ENCODE assay signal across 17 mouse cellular contexts in genomic region chr19:45527931-45528534, GRCm38 (mm10). TPM values are rescaled to one million over a fixed set of nuclear protein-coding genes. Genes with fewer than 3 reads are reported as not detected.
DNase-seq lines count a peak whose midpoint lies in the region; ATAC-seq and TF ChIP-seq lines count a peak whose summit lies in the region.
"Had no signal": no experiment of that assay in that cellular context is flagged by ENCODE, and none has a peak within 500 bp of the region (broad histone marks: within the 10 kb centered on the region; RNA-seq: fewer than 3 reads in every experiment).

No protein-coding gene starts in this region.

- H3K36me3 ChIP-seq in liver, embryonic 15.5 days (replicated peaks) = peaks cover 75% of the 10 kb centered on the region
- no peaks in the 10 kb centered on the region for H3K36me3 ChIP-seq in thymus, adult 2 months (ENCODE audit: control insufficient read depth, insufficient read depth, low read length)

- TF ChIP-seq POLR2A in thymus, adult 2 months (IDR thresholded peaks at IDR 0.05; ENCODE audit: control insufficient read depth, extremely low read depth, insufficient read depth, low read length, poor library complexity) = no peak

- WGBS in liver, embryonic 15.5 days (ENCODE audit: insufficient replicate concordance) = 35% methylated on average over 10 of the region's 10 CpGs
- WGBS in thymus, adult 2 months = 5% methylated on average over 10 of the region's 10 CpGs

- no peak for TF ChIP-seq CTCF in thymus, adult 2 months (IDR thresholded peaks at IDR 0.05; ENCODE audit: borderline replicate concordance, control insufficient read depth, extremely low read depth, insufficient read depth, low read length, poor library complexity)

- H3K9me3 ChIP-seq in liver, embryonic 15.5 days (replicated peaks) = no peaks in the 10 kb centered on the region
- H3K9me3 ChIP-seq: embryonic facial prominence, embryonic 12.5 days; forebrain, embryonic 12.5 days; midbrain, embryonic 12.5 days; neural tube, embryonic 12.5 days had no signal

- DNase-seq in heart, adult 11 months = peak; percentile 80
- no peak for DNase-seq in heart, adult 8-10 months (ENCODE audit: low spot score)
- DNase-seq in CD4-positive helper T cell, adult 2 months (ENCODE audit: low read depth, low spot score) = peak; percentile 42
- peak; percentile 65 for DNase-seq in thymus, adult 2 months
- no peak for DNase-seq in kidney, adult 8-10 months
- no peak for DNase-seq in layer of hippocampus, postnatal 36 days
- DNase-seq: cerebellum, postnatal 10 days; retina, postnatal 1 day; spleen, adult 18-20 months had no signal

- no peak overlapping the region for H3K4me2 ChIP-seq in liver, embryonic 15.5 days
- H3K4me2 ChIP-seq: embryonic facial prominence, embryonic 12.5 days; forebrain, embryonic 12.5 days; hindbrain, embryonic 14.5 days; midbrain, embryonic 12.5 days; neural tube, embryonic 12.5 days had no signal

- no peak overlapping the region for H3K4me3 ChIP-seq in liver, embryonic 15.5 days (replicated peaks)
- no peak overlapping the region for H3K4me3 ChIP-seq in thymus, adult 2 months (ENCODE audit: control insufficient read depth, insufficient read depth, low read length)
- H3K4me3 ChIP-seq: embryonic facial prominence, embryonic 12.5 days; forebrain, embryonic 12.5 days; midbrain, embryonic 12.5 days; neural tube, embryonic 12.5 days had no signal

- no peak overlapping the region for H3K9ac ChIP-seq in liver, embryonic 15.5 days
- H3K9ac ChIP-seq: embryonic facial prominence, embryonic 12.5 days; forebrain, embryonic 12.5 days; hindbrain, embryonic 14.5 days; midbrain, embryonic 12.5 days had no signal

- 0 out of 2 replicates have a peak overlapping the region, but pooled peaks have one; percentile 6 for H3K27ac ChIP-seq in liver, embryonic 15.5 days (replicated peaks)
- peak overlapping the region; percentile 84 for H3K27ac ChIP-seq in thymus, adult 2 months (ENCODE audit: control insufficient read depth, insufficient read depth, low read length)
- H3K27ac ChIP-seq: embryonic facial prominence, embryonic 12.5 days; forebrain, embryonic 12.5 days; hindbrain, embryonic 14.5 days; midbrain, embryonic 12.5 days; neural tube, embryonic 12.5 days had no signal

- peaks cover 33% of the 10 kb centered on the region for H3K4me1 ChIP-seq in liver, embryonic 15.5 days (replicated peaks)
- peaks cover 48% of the 10 kb centered on the region for H3K4me1 ChIP-seq in thymus, adult 2 months (replicated peaks; ENCODE audit: control insufficient read depth, insufficient read depth, low read length)
- H3K4me1 ChIP-seq: embryonic facial prominence, embryonic 12.5 days; forebrain, embryonic 12.5 days; midbrain, embryonic 12.5 days; neural tube, embryonic 12.5 days had no signal

- no peaks in the 10 kb centered on the region for H3K27me3 ChIP-seq in liver, embryonic 15.5 days
- no peaks in the 10 kb centered on the region for H3K27me3 ChIP-seq in thymus, adult 2 months (ENCODE audit: control insufficient read depth, insufficient read depth, low read length)
- H3K27me3 ChIP-seq: embryonic facial prominence, embryonic 12.5 days; forebrain, embryonic 12.5 days; midbrain, embryonic 12.5 days; neural tube, embryonic 12.5 days had no signal

- no peak for ATAC-seq in liver, embryonic 15.5 days (ENCODE audit: insufficient read depth)
- ATAC-seq in inflammation-experienced regulatory T-cells, adult 6 months = no peak
- ATAC-seq: lung, postnatal 0 days had no signal

RNA-seq across cellular contexts. Expression of gene Poll, which starts 32.3 kb away (rescaled TPM):
- total RNA-seq in heart, adult 8-10 months (2022) = 10 to 100 TPM; 10.8 to 12.1 (median 11.6) TPM
- polyA plus RNA-seq in liver, embryonic 15.5 days (2015; fragmentation: Nextera tagmentation; extraction: Ambion mirVana) = 5.0 and 5.4 TPM in 2 replicates
- 6.7 and 6.8 TPM in 2 replicates for polyA plus RNA-seq in thymus, adult 2 months (2012; rRNA removed)
- 10 to 100 TPM; 24.9 to 27.6 (median 25.5) TPM for polyA plus RNA-seq in inflammation-experienced regulatory T-cells, adult 6 months (2017; shearing (Covaris generic))
- 1 to 10 TPM; 8.5 to 9.3 TPM for total RNA-seq in layer of hippocampus, postnatal 36 days (2021)

RNA-seq across cellular contexts. Expression of gene Gm17018, which starts 32.4 kb away (rescaled TPM):
- 10 to 100 TPM; 19.3 to 29.4 (median 22.0) TPM for total RNA-seq in heart, adult 8-10 months (2022)
- polyA plus RNA-seq in liver, embryonic 15.5 days (2015; fragmentation: Nextera tagmentation; extraction: Ambion mirVana) = 12.1 and 12.8 TPM in 2 replicates
- polyA plus RNA-seq in thymus, adult 2 months (2012; rRNA removed) = 11.9 and 14.6 TPM in 2 replicates
- polyA plus RNA-seq in inflammation-experienced regulatory T-cells, adult 6 months (2017; shearing (Covaris generic)) = 10 to 100 TPM; 58.9 to 75.9 (median 69.8) TPM
- total RNA-seq in layer of hippocampus, postnatal 36 days (2021) = 10 to 100 TPM; 52.5 to 66.0 TPM

Comparison
In these comparisons a context has a peak if more than half of its experiments do, and no peak if none do; other contexts are left out.
1. DNase-seq: peak in heart, adult 11 months (single experiment), CD4-positive helper T cell, adult 2 months (single experiment) and thymus, adult 2 months (single experiment); none in heart, adult 8-10 months (single experiment), kidney, adult 8-10 months (0 of 2) and layer of hippocampus, postnatal 36 days (0 of 2).